Mouse (Mus musculus) c-Kit-positive CD71-negative TER-119-negative erythroid progenitor cells, embryonic 14.5 days (primary cell): ENCODE results near the gene Hipk2.
A peak's percentile ranks its signal among the peaks of the same experiment; 100 is the strongest.

Source experiments
- DNase-seq: peaks from one replicate; pipeline ENCODE4 v3.0.0-alpha.2; 2013; ENCODE audit warnings: low read depth

The Hipk2 gene

DNA sequence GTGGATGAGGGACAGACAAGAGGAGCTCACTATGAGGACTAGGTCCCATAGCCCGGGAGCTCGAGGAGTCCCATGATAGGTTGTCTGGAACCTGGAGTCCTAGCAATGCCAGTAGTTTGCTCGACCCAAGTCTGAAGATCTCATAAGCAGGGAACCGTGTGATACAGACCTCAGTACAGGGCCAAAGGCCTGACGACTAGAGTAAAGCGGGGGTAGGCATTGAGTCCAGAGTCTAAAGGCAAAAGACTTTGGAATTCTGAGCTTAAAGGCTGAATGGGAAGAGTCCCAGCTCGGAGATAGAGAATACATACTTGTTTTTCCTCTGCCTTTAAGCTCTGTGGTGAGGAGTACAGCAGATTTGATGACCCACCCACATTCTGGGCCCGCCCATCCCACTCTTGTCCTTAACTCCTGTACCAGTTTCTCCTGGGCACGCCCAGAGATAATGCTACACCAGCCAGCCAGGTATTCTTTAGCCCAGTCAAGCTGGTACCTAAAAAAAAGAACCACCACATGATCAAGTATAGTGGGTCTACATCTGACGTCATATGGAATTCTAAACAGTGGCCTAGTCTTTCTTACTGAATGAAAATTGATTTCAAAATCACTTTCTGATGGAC, 27.0 kb upstream of the Hipk2 start:
- no peak for DNase-seq

GRCm38 (mm10) chr6:38901636-38902035, 25.7 kb upstream of the Hipk2 start:
- DNase-seq, result no peak

- DNase-seq, result no peak
Observed at GRCm38 (mm10) chr6:38901152-38901551, 25.2 kb upstream of the Hipk2 start.

DNA sequence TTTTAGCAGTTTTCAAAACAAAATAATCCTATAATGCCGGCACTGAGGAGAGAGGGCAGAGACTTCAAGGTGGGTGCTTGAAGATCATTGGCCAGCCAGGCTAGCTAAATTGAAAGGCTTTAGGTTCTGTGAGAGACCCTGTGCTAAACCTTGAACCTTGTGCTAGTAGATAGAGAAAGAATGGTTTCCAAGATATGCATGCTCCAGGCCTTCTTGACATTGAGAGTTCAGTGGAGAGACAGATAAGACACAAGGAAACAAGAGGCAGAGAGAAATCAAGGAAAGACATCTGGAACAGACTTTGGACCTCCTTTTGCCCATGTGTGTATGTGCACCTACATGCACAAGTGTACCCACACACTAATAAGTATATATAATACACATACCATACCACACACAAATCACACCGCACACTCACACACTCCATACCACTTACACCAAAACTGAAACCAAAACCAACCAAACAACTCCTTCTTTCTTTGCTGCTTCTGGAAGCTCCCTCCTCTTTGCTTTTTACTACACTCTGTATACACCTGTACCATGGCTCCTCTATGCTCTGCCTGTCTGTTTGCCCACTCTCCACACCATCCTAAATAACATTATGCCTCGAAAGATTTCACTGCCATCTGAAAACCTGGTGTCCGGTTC, 24.6 kb upstream of the Hipk2 start:
- DNase-seq, result no peak

GRCm38 (mm10) chr6:38900073-38900472, 24.1 kb upstream of the Hipk2 start:
- no peak for DNase-seq

- DNase-seq, result no peak
Observed at GRCm38 (mm10) chr6:38893615-38894014, 17.6 kb upstream of the Hipk2 start.

DNA sequence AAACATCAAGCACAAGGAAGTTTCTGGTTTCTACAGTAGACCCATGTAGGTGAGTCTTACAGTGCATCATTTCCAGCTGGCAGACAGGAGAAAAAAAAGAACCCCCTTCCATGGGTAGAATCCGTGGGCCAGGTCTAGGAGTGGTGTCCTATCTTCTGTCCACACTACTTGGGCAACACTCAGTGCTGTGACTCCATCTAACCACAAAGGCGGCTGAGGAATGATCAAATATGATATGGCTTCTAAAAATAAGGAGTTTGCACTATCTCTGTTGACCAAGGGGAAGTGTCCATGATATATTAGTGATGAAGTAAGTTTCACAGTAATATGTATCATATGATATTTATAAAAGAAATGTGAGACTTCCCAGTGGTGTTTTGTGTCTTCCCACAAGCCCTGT, 16.1 kb upstream of the Hipk2 start:
- DNase-seq, result no peak

GRCm38 (mm10) chr6:38889156-38889555, 13.2 kb upstream of the Hipk2 start:
- DNase-seq, result no peak

DNA sequence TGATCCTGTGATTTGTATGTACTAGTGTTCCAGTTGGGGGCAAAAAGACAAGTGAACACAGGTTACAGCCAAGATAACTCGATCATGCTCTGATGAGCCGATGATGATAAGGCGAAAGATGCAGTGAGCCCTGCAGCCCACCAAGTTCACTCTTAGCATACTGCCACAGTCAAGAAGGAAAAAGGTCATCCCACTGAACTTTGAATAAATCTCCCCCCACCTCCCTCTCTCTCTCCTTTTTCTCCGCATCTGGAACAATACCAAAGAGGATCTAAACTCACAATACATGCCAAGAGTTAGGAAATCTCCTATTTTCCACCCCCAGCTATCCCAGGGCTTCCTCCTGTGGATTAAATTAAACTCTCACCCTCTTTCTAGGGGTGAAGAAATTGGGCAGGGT, 11.5 kb upstream of the Hipk2 start:
- no peak for DNase-seq

DNA sequence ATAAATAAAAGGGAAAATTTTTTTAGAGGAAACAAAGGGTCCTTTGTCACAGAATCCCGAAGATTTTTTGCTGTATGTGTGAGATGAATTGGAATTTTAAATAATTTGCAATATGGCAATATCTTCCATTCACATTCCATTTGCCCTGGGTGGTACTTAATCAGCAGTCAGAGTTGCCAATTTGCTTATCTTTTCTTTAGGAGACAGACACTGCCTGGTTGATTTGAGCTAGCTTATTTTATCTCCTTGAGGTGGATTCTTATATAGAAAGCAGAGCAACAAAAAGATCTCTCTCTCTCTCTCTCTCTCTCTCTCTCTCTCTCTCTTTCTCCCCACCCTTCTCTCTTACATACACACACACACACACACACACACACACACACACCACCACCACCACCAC, 9.2 kb upstream of the Hipk2 start:
- no peak for DNase-seq

- no peak for DNase-seq
Observed at GRCm38 (mm10) chr6:38884482-38884881, 8.5 kb upstream of the Hipk2 start.

DNA sequence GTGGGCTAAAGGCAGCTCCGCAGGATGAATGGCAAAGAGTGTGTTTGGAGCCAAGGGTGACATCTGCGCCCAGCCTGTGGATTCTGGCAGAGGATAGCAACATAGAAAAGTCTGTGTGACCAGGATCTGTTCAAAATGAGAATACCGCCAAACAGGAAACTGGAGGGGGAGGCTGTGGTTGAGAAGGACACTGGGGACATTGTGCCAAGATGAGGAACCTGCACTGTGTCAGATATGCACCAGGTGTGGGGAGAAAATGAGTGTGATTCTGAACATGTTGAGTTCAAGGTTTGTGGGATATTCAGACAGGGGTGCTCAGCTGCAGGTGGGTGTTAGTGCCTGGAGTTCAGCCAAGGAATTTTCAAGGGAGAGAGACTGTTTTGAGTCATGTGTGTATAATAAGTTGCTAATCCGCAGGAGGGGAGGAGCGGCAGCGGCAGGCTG, 6.8 kb upstream of the Hipk2 start:
- DNase-seq, result no peak

DNA sequence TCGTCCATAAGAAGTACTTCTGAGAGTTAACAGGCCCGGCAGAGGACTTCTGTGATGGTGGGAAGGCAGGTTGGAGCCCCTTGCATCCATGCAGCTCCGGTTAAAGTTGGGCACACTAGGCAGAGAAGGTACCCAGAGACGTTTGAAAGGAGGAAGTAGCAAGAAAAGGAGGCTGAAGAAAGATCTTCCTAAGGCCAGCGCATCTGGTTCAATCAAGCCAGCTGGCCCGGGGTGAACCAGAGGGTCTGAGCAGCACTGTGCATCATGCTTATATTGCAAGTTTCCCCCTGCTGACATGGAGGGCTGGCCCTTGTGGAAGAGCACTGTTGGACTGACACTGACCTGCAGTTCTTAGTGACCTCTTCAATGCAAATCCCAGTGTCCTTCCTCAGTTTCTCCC, 6.0 kb upstream of the Hipk2 start:
- no peak for DNase-seq

DNA sequence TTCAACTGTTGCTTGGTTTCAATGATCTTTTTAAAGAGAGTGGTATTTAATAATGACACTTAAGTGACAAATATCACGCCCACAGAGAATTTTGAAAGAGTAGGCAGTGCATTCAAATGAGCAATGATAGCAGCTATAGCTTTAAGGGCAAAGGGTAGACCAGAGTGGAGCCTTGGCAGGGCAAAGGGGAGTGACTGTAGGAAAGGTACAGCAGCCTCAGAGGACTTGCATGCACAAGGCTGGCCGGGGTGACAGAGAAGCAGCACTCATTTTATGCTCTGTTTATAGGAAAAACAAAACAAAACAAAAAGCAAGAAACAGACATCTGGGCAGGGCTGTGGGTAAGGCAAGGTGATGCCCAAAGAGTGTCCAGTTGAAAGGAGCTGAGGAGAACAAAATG, 5.5 kb upstream of the Hipk2 start:
- no peak for DNase-seq

GRCm38 (mm10) chr6:38877674-38878073, 1.7 kb upstream of the Hipk2 start:
- no peak for DNase-seq

- no peak for DNase-seq
Observed at GRCm38 (mm10) chr6:38875258-38876070, 501 bp downstream of the Hipk2 start, which contains the start of gene Tbxas1. Gene Tbxas1 (plus strand): TSS chr6:38875404.

DNA sequence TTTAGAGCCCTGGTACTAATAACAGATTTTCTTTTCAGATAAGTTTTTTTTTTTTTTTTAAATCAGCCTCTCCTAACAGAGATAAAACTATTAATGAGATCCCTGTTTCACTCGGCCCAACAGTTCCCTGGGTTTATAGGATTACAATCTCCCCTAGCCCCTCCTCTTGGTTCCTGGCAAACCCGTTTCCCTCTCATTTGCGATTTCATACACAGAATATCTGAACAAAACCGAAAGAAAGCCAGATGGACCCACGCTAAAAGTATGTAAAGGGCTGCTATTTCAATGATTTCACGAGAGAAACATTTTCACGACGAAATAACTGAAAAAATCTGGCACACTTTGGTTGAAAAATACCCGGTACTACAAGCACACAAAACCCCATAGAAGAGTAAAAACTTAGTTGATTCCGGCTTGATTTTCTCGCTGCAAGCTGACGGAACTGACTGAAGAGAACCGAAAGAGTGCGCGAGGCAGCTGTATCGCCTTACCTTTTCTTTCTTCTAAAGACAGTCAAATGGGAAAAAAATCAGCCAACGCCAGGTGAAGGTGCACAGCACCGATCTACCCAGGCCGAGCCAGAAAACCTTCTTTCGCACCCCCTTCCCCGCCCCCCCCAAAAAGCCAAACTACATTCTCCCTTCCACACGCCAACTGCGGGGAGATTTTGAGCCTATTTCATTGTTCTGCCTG, 1.3 kb downstream of the Hipk2 start:
- no peak for DNase-seq

DNA sequence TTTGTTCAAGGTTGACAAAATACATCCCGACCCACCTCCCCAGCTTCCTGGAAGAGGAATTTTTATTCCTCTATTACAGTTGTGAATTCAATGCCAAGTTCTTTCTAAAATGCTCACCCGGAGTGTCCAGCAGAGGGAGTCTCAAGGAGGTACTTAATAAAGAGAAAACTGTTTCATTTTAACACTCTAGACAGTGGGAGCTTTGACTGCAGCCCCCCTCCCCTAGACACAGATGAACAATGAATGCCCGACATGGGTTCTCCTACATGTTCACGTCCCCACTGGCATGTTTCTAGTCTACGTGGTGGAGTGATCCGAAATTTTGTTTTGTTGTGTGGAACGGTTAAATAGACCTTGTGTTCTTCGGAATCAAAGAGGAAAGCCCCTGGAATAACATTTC, 1.9 kb downstream of the Hipk2 start:
- peak; percentile 68 for DNase-seq

DNA sequence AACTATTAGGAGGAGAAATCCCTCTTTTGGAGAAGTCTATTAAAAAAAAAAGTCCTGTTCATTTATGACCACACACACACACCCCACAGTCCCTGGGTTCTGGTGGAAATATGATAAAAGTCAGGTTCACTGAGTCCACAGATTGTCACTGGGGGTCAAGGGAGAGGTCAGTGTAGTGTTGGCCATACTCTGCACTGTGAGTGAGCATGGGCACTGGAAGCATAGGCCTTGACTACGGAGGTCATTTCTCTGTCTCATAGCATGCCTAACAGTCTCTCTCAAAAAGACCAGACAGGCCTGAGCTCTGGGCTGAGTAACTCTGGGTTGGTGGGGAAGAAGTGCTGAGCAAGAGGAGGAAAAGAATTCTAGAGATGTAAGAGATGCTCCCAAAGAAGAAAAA, 2.6 kb downstream of the Hipk2 start:
- no peak for DNase-seq

- DNase-seq, result no peak
Observed at GRCm38 (mm10) chr6:38871051-38871450, 4.9 kb downstream of the Hipk2 start.

DNA sequence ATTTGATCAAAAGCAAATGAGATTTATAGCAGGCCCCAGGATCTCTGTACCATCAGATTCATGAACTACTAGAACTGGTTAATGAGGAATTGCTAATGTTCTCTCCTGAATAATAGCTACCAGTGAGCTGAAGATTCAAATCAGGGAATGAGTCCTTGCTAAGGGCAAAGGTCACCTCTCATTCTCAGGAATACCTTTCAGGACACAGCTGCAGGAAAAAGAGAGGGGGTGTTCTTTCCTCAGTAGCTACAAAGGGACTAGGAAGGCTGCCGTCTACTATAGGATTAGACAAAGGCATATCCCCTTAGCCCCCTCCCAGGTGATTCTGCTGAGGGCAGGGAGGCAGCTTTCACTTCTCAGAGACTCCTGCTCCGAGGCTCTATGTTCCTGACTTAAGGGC, 5.9 kb downstream of the Hipk2 start:
- DNase-seq, result no peak

DNA sequence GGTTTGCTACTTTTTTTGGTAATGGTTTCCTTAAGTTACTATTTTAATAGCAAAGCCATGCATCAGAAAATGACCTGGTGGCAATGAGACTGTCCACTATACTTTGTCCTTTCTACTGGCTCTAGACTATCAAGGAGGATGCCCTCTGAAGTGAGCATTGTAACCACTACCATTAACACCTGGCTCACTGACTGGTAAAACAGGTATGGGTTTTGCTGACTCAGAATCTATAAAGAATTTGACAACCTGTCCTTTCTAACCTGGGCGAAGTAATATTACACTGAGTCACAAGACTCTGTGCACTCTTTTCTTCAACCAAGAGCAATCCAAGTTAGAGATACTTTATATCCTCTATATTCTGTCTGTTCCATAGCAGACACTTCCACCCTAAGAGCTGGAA, 7.0 kb downstream of the Hipk2 start:
- no peak for DNase-seq

GRCm38 (mm10) chr6:38867291-38867690, 8.7 kb downstream of the Hipk2 start:
- DNase-seq, result no peak
